Mouse (Mus musculus) lung, adult 2 months (tissue): ENCODE data around the gene Tm4sf20. TPM values are rescaled to one million over a fixed set of nuclear protein-coding genes. Genes with fewer than 3 reads are reported as not detected.

Experiments used
- DNase-seq: peaks from one replicate; pipeline ENCODE4 v3.0.0; 2022
- H3K4me1 ChIP-seq: fragments of 200-500 bp; 2 replicates; pipeline ENCODE4 v1.6.1; 2011; ENCODE audit warnings: low read length; ENCODE audit not compliant: control insufficient read depth, insufficient read depth
- H3K4me3 ChIP-seq: fragments of 200-500 bp; replicated peaks from 2 replicates; pipeline ENCODE3; 2011; ENCODE audit warnings: low read depth, mild to moderate bottlenecking, control low read depth, low read length; ENCODE audit errors: extremely low read depth
- CTCF ChIP-seq: fragments of 200-500 bp; IDR thresholded peaks from 2 replicates; pipeline ENCODE4 v1.5.1; 2011; ENCODE audit warnings: mild to moderate bottlenecking, low read length, control low read depth; ENCODE audit not compliant: insufficient read depth
- POLR2A ChIP-seq: fragments of 200-500 bp; IDR thresholded peaks from 2 replicates; pipeline ENCODE4 v1.6.1; 2011; ENCODE audit warnings: low read depth, mild to moderate bottlenecking, control low read depth, low read length, borderline replicate concordance; ENCODE audit errors: extremely low read depth
- WGBS: fragments of 180-500 bp; shearing (Covaris S2); methylation state at CpG from one replicate; pipeline ENCODE4 v1.1.7; 2018; 5-methylcytosine and 5-hydroxymethylcytosine counted together
- polyA plus RNA-seq: library from polyadenylated mRNA; depleted of rRNA; stranded (reverse); fragments of >200 nt; gene quantifications from 2 replicates; pipeline ENCODE4 v1.2.3, GENCODE M21; 2012

The Tm4sf20 gene
- polyA plus RNA-seq, 1 experiment, result not detected

GRCm38 (mm10) chr1:82798922-82799321, 30.7 kb upstream of the Tm4sf20 start:
- WGBS, result 56% methylated on average over 4 of the region's 4 CpGs
- no peak for DNase-seq
- Histone ChIP-seq H3K4me3 (no peak overlapping the region), H3K4me1 (peaks cover 11% of the 10 kb centered on the region)
- TF ChIP-seq CTCF (no peak), POLR2A (no peak)

DNA sequence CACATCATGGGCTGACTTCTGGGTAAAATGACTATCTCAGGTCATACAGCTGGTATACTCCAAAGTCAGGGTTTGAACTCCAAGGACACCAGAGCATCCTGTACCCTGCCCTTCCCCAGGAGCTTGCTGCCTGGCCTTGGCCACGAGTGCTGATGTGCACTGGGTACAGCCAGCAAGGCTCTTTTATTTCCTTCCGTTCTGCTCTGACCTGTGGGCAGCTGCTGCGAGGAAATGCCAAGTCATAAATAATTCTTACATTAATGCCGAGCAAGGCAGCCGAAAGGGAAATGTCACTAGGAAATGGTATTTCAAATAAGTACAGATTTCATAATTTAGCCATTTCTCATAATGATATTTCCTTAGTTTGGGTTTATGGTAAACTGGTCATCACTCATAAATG, 30.0 kb upstream of the Tm4sf20 start:
- 31% methylated on average over 5 of the region's 5 CpGs for WGBS
- Histone ChIP-seq H3K4me3 (no peak overlapping the region), H3K4me1 (peaks cover 11% of the 10 kb centered on the region)
- no peak for DNase-seq
- TF ChIP-seq CTCF (no peak), POLR2A (no peak)

- Histone ChIP-seq H3K4me1 (peaks cover 11% of the 10 kb centered on the region), H3K4me3 (no peak overlapping the region)
- TF ChIP-seq POLR2A, result no peak
- no peak for TF ChIP-seq CTCF
- 87% methylated on average over 4 of the region's 4 CpGs for WGBS
- DNase-seq, result no peak
Measured at GRCm38 (mm10) chr1:82797088-82797487, 28.8 kb upstream of the Tm4sf20 start.

- no peak for DNase-seq
- 33% methylated on average over 18 of the region's 18 CpGs for WGBS
- Histone ChIP-seq H3K4me3 (no peak overlapping the region), H3K4me1 (peaks cover 11% of the 10 kb centered on the region)
- TF ChIP-seq CTCF (no peak), POLR2A (no peak)
Measured at GRCm38 (mm10) chr1:82795702-82796443, 27.6 kb upstream of the Tm4sf20 start.

DNA sequence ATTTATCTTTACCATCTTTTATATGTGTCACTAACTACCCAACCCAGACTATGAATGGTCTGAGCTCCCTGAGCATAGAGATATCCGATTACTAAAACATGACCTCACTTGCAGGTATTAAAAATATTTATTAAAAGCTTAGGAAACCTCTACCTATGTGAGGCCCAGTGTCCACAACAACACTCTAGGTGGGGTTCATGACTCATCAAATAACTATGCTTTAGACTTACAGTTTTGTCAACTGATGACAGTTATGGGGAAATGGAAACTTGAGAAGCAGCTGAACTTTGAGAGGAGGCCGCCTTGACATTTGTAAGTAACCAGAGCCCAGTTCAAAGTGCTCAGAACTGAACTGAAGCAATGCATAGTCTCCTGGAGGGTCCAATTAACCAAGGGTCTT, 26.9 kb upstream of the Tm4sf20 start:
- Histone ChIP-seq H3K4me3 (no peak overlapping the region), H3K4me1 (peaks cover 11% of the 10 kb centered on the region)
- DNase-seq, result no peak
- WGBS, result 64% methylated on average over 2 of the region's 2 CpGs
- no peak for TF ChIP-seq POLR2A
- no peak for TF ChIP-seq CTCF

- no peak for TF ChIP-seq CTCF
- no peak for TF ChIP-seq POLR2A
- 78% methylated on average over 4 of the region's 4 CpGs for WGBS
- no peak overlapping the region for H3K4me3 ChIP-seq
- DNase-seq, result no peak
- H3K4me1 ChIP-seq, result peaks cover 11% of the 10 kb centered on the region
Measured at GRCm38 (mm10) chr1:82793986-82794385, 25.7 kb upstream of the Tm4sf20 start.

GRCm38 (mm10) chr1:82793110-82793509, 24.8 kb upstream of the Tm4sf20 start:
- TF ChIP-seq CTCF, result no peak
- no peak for TF ChIP-seq POLR2A
- peaks cover 6% of the 10 kb centered on the region for H3K4me1 ChIP-seq
- no peak overlapping the region for H3K4me3 ChIP-seq
- DNase-seq, result no peak
- WGBS, result 80% methylated on average over 3 of the region's 3 CpGs

GRCm38 (mm10) chr1:82792238-82792637, 24.0 kb upstream of the Tm4sf20 start:
- TF ChIP-seq POLR2A, result no peak
- TF ChIP-seq CTCF, result no peak
- no peak for DNase-seq
- H3K4me1 ChIP-seq, result peaks cover 7% of the 10 kb centered on the region
- 95% methylated on average over 6 of the region's 6 CpGs for WGBS
- H3K4me3 ChIP-seq, result no peak overlapping the region

DNA sequence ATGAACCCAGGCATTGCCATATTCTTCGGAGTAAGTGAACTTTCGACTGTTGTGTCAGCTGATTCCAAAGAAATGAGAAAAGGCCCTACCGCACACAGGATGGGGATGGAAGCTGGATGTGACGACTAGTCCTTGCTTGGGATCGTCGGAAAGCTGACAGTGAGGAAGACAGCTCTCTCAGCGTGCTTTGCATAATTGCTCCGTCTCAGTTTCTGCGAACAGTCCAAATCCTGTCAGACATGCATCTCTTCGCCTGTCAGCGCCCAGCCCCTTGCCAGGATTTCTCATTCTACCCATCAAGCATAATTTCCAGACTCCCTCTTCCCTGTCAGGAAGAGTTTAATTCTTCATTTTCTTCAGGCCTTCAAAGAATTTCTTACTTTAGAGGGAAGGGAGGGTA, 22.8 kb upstream of the Tm4sf20 start:
- Histone ChIP-seq H3K4me1 (peaks cover 4% of the 10 kb centered on the region), H3K4me3 (no peak overlapping the region)
- no peak for TF ChIP-seq POLR2A
- no peak for TF ChIP-seq CTCF
- WGBS, result 87% methylated on average over 11 of the region's 11 CpGs
- no peak for DNase-seq

DNA sequence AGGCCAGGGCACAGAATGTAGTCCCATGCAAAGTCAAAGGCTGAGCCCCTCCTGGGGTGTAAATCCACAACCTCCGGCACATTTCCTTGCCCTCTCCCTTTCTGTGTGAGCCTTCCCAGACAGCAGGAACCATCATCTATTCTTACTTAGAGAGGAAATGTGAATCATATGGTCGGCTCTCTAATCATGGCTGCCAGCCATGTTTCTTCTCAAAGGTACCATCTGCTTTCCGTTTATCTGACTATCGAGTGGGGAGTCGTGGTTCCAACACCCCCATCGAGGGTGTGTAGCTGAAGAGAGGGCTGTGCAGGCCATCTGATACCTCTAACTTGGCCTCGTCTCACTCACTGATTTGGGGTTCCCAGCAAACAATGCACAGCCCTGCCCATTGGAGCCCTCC, 19.8 kb upstream of the Tm4sf20 start:
- Histone ChIP-seq H3K4me3 (no peak overlapping the region), H3K4me1 (peaks cover 7% of the 10 kb centered on the region)
- TF ChIP-seq CTCF (no peak), POLR2A (no peak)
- DNase-seq, result no peak
- 62% methylated on average over 7 of the region's 7 CpGs for WGBS
